Mouse (Mus musculus): ENCODE data around the gene Bcl3.

DNA sequence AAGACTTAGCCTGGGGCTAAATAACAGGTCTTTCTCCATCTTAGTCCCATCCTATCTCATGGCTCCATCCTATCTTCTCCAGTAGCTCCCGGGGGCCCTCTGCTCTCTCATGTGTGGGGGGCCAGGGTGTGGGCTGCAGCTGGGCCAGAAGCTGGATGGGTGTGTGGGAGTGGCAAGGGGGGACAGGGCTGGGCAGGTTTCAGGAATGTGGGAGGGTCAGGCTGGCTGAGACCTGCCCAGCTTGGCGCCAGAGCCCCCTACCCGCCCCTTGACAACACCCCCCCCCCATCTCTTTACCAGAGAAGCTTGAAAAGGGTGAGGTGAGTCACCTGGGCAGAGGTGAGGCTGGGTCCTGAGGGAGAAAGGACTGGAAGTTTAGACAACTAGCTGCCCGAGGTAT, 53.6 kb downstream of the Bcl3 start:
- TF ChIP-seq CTCF (IDR thresholded peaks at IDR 0.05; ENCODE audit: low read depth, low read length), result no peak
- no peak for TF ChIP-seq TAL1 (conservative IDR thresholded peaks at IDR 0.05; ENCODE audit: low read depth, low read length)
- no peak for TF ChIP-seq GATA2 (IDR thresholded peaks at IDR 0.05; ENCODE audit: borderline replicate concordance, low read depth, low read length)
- TF ChIP-seq GATA1 (IDR thresholded peaks at IDR 0.05; ENCODE audit: borderline replicate concordance, low read length), result no peak
